Mouse (Mus musculus) spleen, postnatal 14 days (tissue): ENCODE results near the gene Galm.
"Not testable (repeated sequence)": the region's sequence is repeated elsewhere in the genome, so short reads cannot be mapped to it uniquely, and the experiment has no call there.

Experiments used
- DNase-seq, 2 experiments: peaks; one replicate each; pipeline ENCODE4 v3.0.0; 2021 to 2022; ENCODE audit warnings: low spot score in 2 of 2

Gene Galm

GRCm38 (mm10) chr17:80165741-80166140 is 38.5 kb downstream of the Galm start:
- no peak for DNase-seq

- DNase-seq, result no peak
Observed at GRCm38 (mm10) chr17:80166346-80166745, 39.1 kb downstream of the Galm start.

GRCm38 (mm10) chr17:80167436-80167835 is 40.2 kb downstream of the Galm start:
- no peak for DNase-seq

- DNase-seq, result no peak
Observed at GRCm38 (mm10) chr17:80167851-80168251, 40.6 kb downstream of the Galm start.

GRCm38 (mm10) chr17:80168425-80169182 is 41.3 kb downstream of the Galm start:
- no peak for DNase-seq

- DNase-seq, result no peak
Observed at GRCm38 (mm10) chr17:80169792-80170191, 42.5 kb downstream of the Galm start.

GRCm38 (mm10) chr17:80170951-80171350 is 43.7 kb downstream of the Galm start:
- DNase-seq, result no peak

- DNase-seq, result no peak
Observed at GRCm38 (mm10) chr17:80171948-80172347, 44.7 kb downstream of the Galm start.

- DNase-seq, result no peak
Observed at GRCm38 (mm10) chr17:80172761-80173160, 45.5 kb downstream of the Galm start.

GRCm38 (mm10) chr17:80173708-80174107 is 46.4 kb downstream of the Galm start:
- DNase-seq, result no peak

- no peak for DNase-seq
Observed at GRCm38 (mm10) chr17:80174146-80174545, 46.9 kb downstream of the Galm start.

GRCm38 (mm10) chr17:80174699-80175385 is 47.6 kb downstream of the Galm start:
- no peak for DNase-seq

- DNase-seq, result no peak
Observed at GRCm38 (mm10) chr17:80175386-80175739, 48.1 kb downstream of the Galm start.

- DNase-seq, result no peak
Observed at GRCm38 (mm10) chr17:80175966-80176365, 48.7 kb downstream of the Galm start.

GRCm38 (mm10) chr17:80178846-80179245 is 51.6 kb downstream of the Galm start:
- DNase-seq, result not testable (repeated sequence)

- DNase-seq, result peak; percentile 22 to 62
Observed at GRCm38 (mm10) chr17:80179959-80180358, 52.7 kb downstream of the Galm start.

GRCm38 (mm10) chr17:80180468-80180867 is 53.2 kb downstream of the Galm start:
- DNase-seq, result no peak

- DNase-seq, result no peak
Observed at GRCm38 (mm10) chr17:80183615-80184014, 56.3 kb downstream of the Galm start.

- no peak for DNase-seq
Observed at GRCm38 (mm10) chr17:80193075-80193474, 65.8 kb downstream of the Galm start.

- DNase-seq, result no peak
Observed at GRCm38 (mm10) chr17:80199160-80199778, 72.0 kb downstream of the Galm start.

GRCm38 (mm10) chr17:80205657-80206056 is 78.4 kb downstream of the Galm start:
- no peak for DNase-seq

GRCm38 (mm10) chr17:80206301-80206670 is 79.0 kb downstream of the Galm start:
- peak; percentile 16 to 46 for DNase-seq
